Mouse (Mus musculus): ENCODE measurements around the gene Tssk1.

GRCm38 (mm10) chr16:17884116-17884515 is 9.9 kb upstream of the Tssk1 start:
- no peak for TF ChIP-seq CTCF (conservative IDR thresholded peaks at IDR 0.05 in 1 of 2, IDR thresholded peaks at IDR 0.05 in 1 of 2; ENCODE audit: low read depth in 2 of 2, low read length in 2 of 2)
- no peak for TF ChIP-seq RCOR1 (conservative IDR thresholded peaks at IDR 0.05; ENCODE audit: low read depth, low read length)

Data from CH12.LX (cell line).